Mouse (Mus musculus) kidney, adult 2 months (tissue): ENCODE measurements around the gene Grik4. TPM values are rescaled to one million over a fixed set of nuclear protein-coding genes. Genes with fewer than 3 reads are reported as not detected.

Experiments
- DNase-seq: peaks from one replicate; pipeline ENCODE4 v3.0.0; 2021
- H3K27ac ChIP-seq: fragments of 200-500 bp; 2 replicates; pipeline ENCODE4 v1.5.1; 2012; ENCODE audit warnings: low read depth, low read length, control low read depth, inconsistent platforms; ENCODE audit not compliant: insufficient read depth
- H3K27me3 ChIP-seq: fragments of 200-500 bp; replicated peaks from 2 replicates; pipeline ENCODE4 v1.6.1; 2012; ENCODE audit warnings: mild to moderate bottlenecking, moderate library complexity, low read length, inconsistent platforms; ENCODE audit not compliant: control insufficient read depth, insufficient read depth
- H3K36me3 ChIP-seq: fragments of 200-500 bp; 2 replicates; pipeline ENCODE4 v1.6.1; 2012; ENCODE audit warnings: mild to moderate bottlenecking, moderate library complexity, low read length, inconsistent platforms; ENCODE audit not compliant: control insufficient read depth, insufficient read depth
- H3K4me1 ChIP-seq: fragments of 200-500 bp; 2 replicates; pipeline ENCODE4 v1.6.1; 2011; ENCODE audit warnings: low read length; ENCODE audit not compliant: control insufficient read depth, insufficient read depth
- H3K4me3 ChIP-seq: fragments of 200-500 bp; 2 replicates; pipeline ENCODE4 v1.5.1; 2011; ENCODE audit warnings: mild to moderate bottlenecking, low read depth, low read length, control low read depth; ENCODE audit not compliant: insufficient read depth
- CTCF ChIP-seq: fragments of 200-500 bp; conservative IDR thresholded peaks from 2 replicates; pipeline ENCODE4 v1.5.1; 2011; ENCODE audit warnings: low read depth, mild to moderate bottlenecking, control low read depth, low read length, moderate library complexity, mixed read lengths; ENCODE audit not compliant: insufficient read depth, insufficient read length
- POLR2A ChIP-seq: fragments of 200-500 bp; IDR thresholded peaks from one replicate; pipeline ENCODE4 v1.6.1; 2011; ENCODE audit warnings: low read depth, low read length, control low read depth
- WGBS: fragments of 180-500 bp; shearing (Covaris S2); methylation state at CpG from one replicate; pipeline ENCODE4 v1.1.7; 2018; 5-methylcytosine and 5-hydroxymethylcytosine counted together
- polyA plus RNA-seq: library from polyadenylated mRNA; depleted of rRNA; stranded (reverse); fragments of >200 nt; gene quantifications from 2 replicates; pipeline ENCODE4 v1.2.3, GENCODE M21; 2012

The Grik4 gene
- polyA plus RNA-seq, 1 experiment = 0.05 TPM

GRCm38 (mm10) chr9:42642821-42643220 lies 301.5 kb downstream of the Grik4 start:
- Histone ChIP-seq H3K4me3 (no peak overlapping the region), H3K4me1 (no peaks in the 10 kb centered on the region), H3K27ac (no peak overlapping the region), H3K27me3 (no peaks in the 10 kb centered on the region), H3K36me3 (no peaks in the 10 kb centered on the region)
- no peak for DNase-seq
- 68% methylated on average over 5 of the region's 5 CpGs for WGBS
- TF ChIP-seq CTCF = no peak

GRCm38 (mm10) chr9:42641550-42642117 lies 302.7 kb downstream of the Grik4 start:
- no peaks in the 10 kb centered on the region for H3K27me3 ChIP-seq
- TF ChIP-seq CTCF = no peak
- TF ChIP-seq POLR2A = no peak
- H3K4me3 ChIP-seq = no peak overlapping the region
- DNase-seq = no peak
- no peak overlapping the region for H3K27ac ChIP-seq
- no peaks in the 10 kb centered on the region for H3K4me1 ChIP-seq
- H3K36me3 ChIP-seq = no peaks in the 10 kb centered on the region
- WGBS = 77% methylated on average over 11 of the region's 11 CpGs

- H3K4me3 ChIP-seq = no peak overlapping the region
- WGBS = 43% methylated on average over 10 of the region's 10 CpGs
- H3K4me1 ChIP-seq = no peaks in the 10 kb centered on the region
- no peak overlapping the region for H3K27ac ChIP-seq
- no peaks in the 10 kb centered on the region for H3K36me3 ChIP-seq
- H3K27me3 ChIP-seq = no peaks in the 10 kb centered on the region
- DNase-seq = no peak
- TF ChIP-seq CTCF = no peak
- TF ChIP-seq POLR2A = no peak
Observed at GRCm38 (mm10) chr9:42636446-42636845, 307.8 kb downstream of the Grik4 start.

GRCm38 (mm10) chr9:42631479-42631878 lies 312.8 kb downstream of the Grik4 start:
- H3K4me1 ChIP-seq = no peaks in the 10 kb centered on the region
- no peaks in the 10 kb centered on the region for H3K36me3 ChIP-seq
- H3K27ac ChIP-seq = no peak overlapping the region
- no peak overlapping the region for H3K4me3 ChIP-seq
- no peak for DNase-seq
- no peaks in the 10 kb centered on the region for H3K27me3 ChIP-seq
- TF ChIP-seq POLR2A (no peak), CTCF (no peak)
- 92% methylated on average over 4 of the region's 4 CpGs for WGBS

- 21% methylated on average over 6 of the region's 6 CpGs for WGBS
- Histone ChIP-seq H3K27ac (no peak overlapping the region), H3K36me3 (no peaks in the 10 kb centered on the region), H3K4me1 (no peaks in the 10 kb centered on the region), H3K27me3 (no peaks in the 10 kb centered on the region), H3K4me3 (no peak overlapping the region)
- no peak for DNase-seq
- TF ChIP-seq POLR2A = no peak
- no peak for TF ChIP-seq CTCF
Observed at GRCm38 (mm10) chr9:42627634-42628033, 316.7 kb downstream of the Grik4 start.

GRCm38 (mm10) chr9:42627146-42627545 lies 317.1 kb downstream of the Grik4 start:
- TF ChIP-seq POLR2A (no peak), CTCF (no peak)
- no peak for DNase-seq
- 49% methylated on average over 8 of the region's 8 CpGs for WGBS

GRCm38 (mm10) chr9:42626226-42626775 lies 318.0 kb downstream of the Grik4 start:
- DNase-seq = no peak
- 70% methylated on average over 6 of the region's 6 CpGs for WGBS

More at GRCm38 (mm10) chr9:42627146-42627545, 317.1 kb downstream of the Grik4 start:
- Histone ChIP-seq H3K36me3 (no peaks in the 10 kb centered on the region), H3K27ac (no peak overlapping the region), H3K4me3 (no peak overlapping the region), H3K4me1 (no peaks in the 10 kb centered on the region), H3K27me3 (no peaks in the 10 kb centered on the region)

GRCm38 (mm10) chr9:42614409-42614808 lies 329.9 kb downstream of the Grik4 start:
- H3K27ac ChIP-seq = no peak overlapping the region
- TF ChIP-seq CTCF (no peak), POLR2A (no peak)
- no peaks in the 10 kb centered on the region for H3K27me3 ChIP-seq
- 72% methylated on average over 10 of the region's 10 CpGs for WGBS
- DNase-seq = no peak
- H3K4me3 ChIP-seq = no peak overlapping the region
- H3K36me3 ChIP-seq = no peaks in the 10 kb centered on the region
- no peaks in the 10 kb centered on the region for H3K4me1 ChIP-seq

More at GRCm38 (mm10) chr9:42626226-42626775, 318.0 kb downstream of the Grik4 start:
- Histone ChIP-seq H3K27me3 (no peaks in the 10 kb centered on the region), H3K36me3 (no peaks in the 10 kb centered on the region), H3K27ac (no peak overlapping the region), H3K4me1 (no peaks in the 10 kb centered on the region), H3K4me3 (no peak overlapping the region)
- no peak for TF ChIP-seq POLR2A
- no peak for TF ChIP-seq CTCF
